Comparison of ENCODE assay signal across 8 mouse cellular contexts in genomic region chr12:79171269-79171995, GRCm38 (mm10). TPM values are rescaled to one million over a fixed set of nuclear protein-coding genes. Genes with fewer than 3 reads are reported as not detected.
DNase-seq lines count a peak whose midpoint lies in the region; ATAC-seq and TF ChIP-seq lines count a peak whose summit lies in the region.

No protein-coding gene starts in this region.

- no peak for TF ChIP-seq EP300 in lung, postnatal 0 days (IDR thresholded peaks at IDR 0.05)

- TF ChIP-seq CTCF in lung, postnatal 0 days (IDR thresholded peaks at IDR 0.05): no peak

- peaks cover 5% of the 10 kb centered on the region; the same call in 1 of the 2 replicates for H3K4me1 ChIP-seq in lung, postnatal 0 days (ENCODE audit: insufficient read depth, low read depth, low read length)
- H3K4me1 ChIP-seq in heart, embryonic 16.5 days (ENCODE audit: control insufficient read depth, insufficient read depth, low read length): peaks cover 7% of the 10 kb centered on the region

- 0 out of 2 replicates have a peak overlapping the region, but pooled peaks have one; percentile 90 for H3K27ac ChIP-seq in lung, postnatal 0 days (ENCODE audit: low read length)
- H3K27ac ChIP-seq in heart, embryonic 16.5 days (ENCODE audit: low read length): no peak overlapping the region; the same call in 1 of the 2 replicates

- no peaks in the 10 kb centered on the region for H3K27me3 ChIP-seq in lung, postnatal 0 days (replicated peaks; ENCODE audit: insufficient read depth, low read length)
- no peaks in the 10 kb centered on the region for H3K27me3 ChIP-seq in heart, embryonic 16.5 days (ENCODE audit: control insufficient read depth, insufficient read depth, low read length)

- DNase-seq in cerebellum, adult 9-10 months: peak; percentile 42
- DNase-seq in cerebellum, adult 8-10 months: no peak
- no peak for DNase-seq in lung, postnatal 0 days (ENCODE audit: low spot score)
- DNase-seq in lung, postnatal 36 days: no peak
- no peak for DNase-seq in gastrocnemius, postnatal 10 days
- no peak for DNase-seq in layer of hippocampus, adult 9-11 months

- 25% methylated on average over 12 of the region's 12 CpGs for WGBS in lung, postnatal 0 days
- WGBS in heart, embryonic 16.5 days: 33% methylated on average over 12 of the region's 12 CpGs

- ATAC-seq in lung, postnatal 0 days: no peak
- no peak for ATAC-seq in heart, embryonic 16.5 days (replicated peaks; ENCODE audit: extremely low read depth, insufficient read depth, low FRiP score)
- peak; percentile 5; the same call in 1 of the 2 replicates for ATAC-seq in megakaryocyte progenitor cell, adult 5-6 weeks (replicated peaks; ENCODE audit: poor library complexity)

- H3K4me2 ChIP-seq in lung, postnatal 0 days (replicated peaks; ENCODE audit: low read depth, low read length): peak overlapping the region; percentile 62
- peak overlapping the region; percentile 86 for H3K4me2 ChIP-seq in heart, embryonic 16.5 days (ENCODE audit: low read depth, low read length)

- no peaks in the 10 kb centered on the region for H3K36me3 ChIP-seq in lung, postnatal 0 days (ENCODE audit: insufficient read depth, low read length)
- H3K36me3 ChIP-seq in heart, embryonic 16.5 days (ENCODE audit: control insufficient read depth, insufficient read depth): peaks cover 15% of the 10 kb centered on the region

- H3K9ac ChIP-seq in lung, postnatal 0 days (replicated peaks; ENCODE audit: low read depth): peak overlapping the region; percentile 80; the same call in 1 of the 2 replicates
- peak overlapping the region; percentile 94 for H3K9ac ChIP-seq in heart, embryonic 16.5 days (ENCODE audit: low read length)

- peak overlapping the region; percentile 92 for H3K4me3 ChIP-seq in lung, postnatal 0 days (ENCODE audit: low read depth, low read length)
- peak overlapping the region; percentile 100 for H3K4me3 ChIP-seq in heart, embryonic 16.5 days (ENCODE audit: low read length)

- H3K9me3 ChIP-seq in lung, postnatal 0 days (ENCODE audit: low read length): no peaks in the 10 kb centered on the region
- no peaks in the 10 kb centered on the region for H3K9me3 ChIP-seq in heart, embryonic 16.5 days (replicated peaks; ENCODE audit: control insufficient read depth, low read length)

RNA-seq across cellular contexts. Expression of gene Vti1b, which starts 1.0 kb away (rescaled TPM):
- polyA plus RNA-seq in lung, postnatal 0 days (2015; fragmentation: Nextera tagmentation; extraction: Ambion mirVana): 78.5 and 80.6 TPM in 2 replicates
- polyA plus RNA-seq in heart, embryonic 16.5 days (2015; fragmentation: Nextera tagmentation; extraction: Ambion mirVana): 85.3 and 98.8 TPM in 2 replicates
- 16.5 and 19.2 TPM in 2 replicates for total RNA-seq in megakaryocyte progenitor cell, adult 5-6 weeks (2015)
- 168 and 177 TPM in 2 replicates for total RNA-seq in megakaryocyte progenitor cell, adult 5-6 weeks (2017)
- 10 to 100 TPM; 50.3 to 60.1 TPM for total RNA-seq in gastrocnemius, postnatal 10 days (2021)

RNA-seq across cellular contexts. Expression of gene Rdh11, which starts 20.7 kb away (rescaled TPM):
- polyA plus RNA-seq in lung, postnatal 0 days (2015; fragmentation: Nextera tagmentation; extraction: Ambion mirVana): 15.5 and 16.7 TPM in 2 replicates
- polyA plus RNA-seq in heart, embryonic 16.5 days (2015; fragmentation: Nextera tagmentation; extraction: Ambion mirVana): 13.2 and 13.8 TPM in 2 replicates
- 14.4 and 15.7 TPM in 2 replicates for total RNA-seq in megakaryocyte progenitor cell, adult 5-6 weeks (2015)
- 18.7 and 21.7 TPM in 2 replicates for total RNA-seq in megakaryocyte progenitor cell, adult 5-6 weeks (2017)
- 1 to 10 TPM; 4.5 to 4.7 TPM for total RNA-seq in gastrocnemius, postnatal 10 days (2021)

RNA-seq across cellular contexts. Expression of gene Rdh12, which starts 37.3 kb away (rescaled TPM):
- 0.61 and 0.69 TPM in 2 replicates for polyA plus RNA-seq in lung, postnatal 0 days (2015; fragmentation: Nextera tagmentation; extraction: Ambion mirVana)
- 0.71 and 1.1 TPM in 2 replicates for polyA plus RNA-seq in heart, embryonic 16.5 days (2015; fragmentation: Nextera tagmentation; extraction: Ambion mirVana)
- 7.0 and 9.1 TPM in 2 replicates for total RNA-seq in megakaryocyte progenitor cell, adult 5-6 weeks (2015)
- 7.1 and 10.5 TPM in 2 replicates for total RNA-seq in megakaryocyte progenitor cell, adult 5-6 weeks (2017)
- total RNA-seq in gastrocnemius, postnatal 10 days (2021): under 1 TPM; 0.35 to 0.41 TPM

RNA-seq across cellular contexts. Expression of gene Arg2, which starts 40.9 kb away (rescaled TPM):
- polyA plus RNA-seq in lung, postnatal 0 days (2015; fragmentation: Nextera tagmentation; extraction: Ambion mirVana): 19.1 and 24.8 TPM in 2 replicates
- polyA plus RNA-seq in heart, embryonic 16.5 days (2015; fragmentation: Nextera tagmentation; extraction: Ambion mirVana): 0.67 and 0.99 TPM in 2 replicates
- 0.54 and 0.93 TPM in 2 replicates for total RNA-seq in megakaryocyte progenitor cell, adult 5-6 weeks (2015)
- 0.04 and 0.34 TPM in 2 replicates for total RNA-seq in megakaryocyte progenitor cell, adult 5-6 weeks (2017)
- total RNA-seq in gastrocnemius, postnatal 10 days (2021): not detected

Comparison
In these comparisons a context has a peak if more than half of its experiments do, and no peak if none do; other contexts are left out.
1. RNA of gene Rdh12, which starts 37.3 kb away (total RNA-seq): 7.0 to 10.5 TPM in megakaryocyte progenitor cell, adult 5-6 weeks; 0.35 to 0.41 TPM in gastrocnemius, postnatal 10 days; every median in the first group is over 4 times any median in the second.